Mouse (Mus musculus) forebrain, embryonic 14.5 days (tissue): ENCODE measurements around the gene Olfr384. TPM values are rescaled to one million over a fixed set of nuclear protein-coding genes. Genes with fewer than 3 reads are reported as not detected.
"Not testable (repeated sequence)": the region's sequence is repeated elsewhere in the genome, so short reads cannot be mapped to it uniquely, and the experiment has no call there.

Experiments used
- ATAC-seq: fragments of 200-750 bp; cut with Nextera tagmentation; 2 replicates; pipeline ENCODE4 v1.8.0; 2017; ENCODE audit warnings: mild to moderate bottlenecking, moderate library complexity
- DNase-seq: peaks from one replicate; pipeline ENCODE4 v3.0.0-alpha.2; 2015; ENCODE audit warnings: low spot score
- H3K27ac ChIP-seq: fragments of 300-500 bp; sonication (generic); 2 replicates; pipeline ENCODE4 v1.5.1; 2014; ENCODE audit warnings: low read depth, mild to moderate bottlenecking, control low read depth, low read length, moderate library complexity
- H3K27me3 ChIP-seq: fragments of 300-500 bp; sonication (generic); replicated peaks from 2 replicates; pipeline ENCODE4 v1.6.1; 2014; ENCODE audit warnings: low read length, control low read depth, mixed read lengths; ENCODE audit not compliant: control insufficient read depth, insufficient read depth
- H3K36me3 ChIP-seq: fragments of 300-500 bp; sonication (generic); 2 replicates; pipeline ENCODE4 v1.6.1; 2014; ENCODE audit warnings: low read length, control low read depth; ENCODE audit not compliant: control insufficient read depth, insufficient read depth
- H3K4me1 ChIP-seq: fragments of 300-500 bp; sonication (generic); 2 replicates; pipeline ENCODE4 v1.6.1; 2014; ENCODE audit warnings: antibody characterized with exemption, low read length, control low read depth; ENCODE audit not compliant: control insufficient read depth, insufficient read depth
- H3K4me2 ChIP-seq: fragments of 300-500 bp; sonication (generic); 2 replicates; pipeline ENCODE4 v1.6.1; 2014; ENCODE audit warnings: mild to moderate bottlenecking, control low read depth, low read length
- H3K4me3 ChIP-seq: fragments of 300-500 bp; sonication (generic); 2 replicates; pipeline ENCODE4 v1.5.1; 2014; ENCODE audit warnings: low read depth, low read length, control low read depth
- H3K9ac ChIP-seq: fragments of 300-500 bp; sonication (generic); 2 replicates; pipeline ENCODE4 v1.6.1; 2014; ENCODE audit warnings: mild to moderate bottlenecking, low read length, control low read depth, moderate library complexity
- H3K9me3 ChIP-seq: fragments of 300-500 bp; sonication (generic); replicated peaks from 2 replicates; pipeline ENCODE4 v1.6.1; 2016; ENCODE audit warnings: low read length, control low read depth, mixed read lengths; ENCODE audit not compliant: control insufficient read depth
- WGBS: fragments of 180-500 bp; shearing (Covaris S2); extraction: QIAGEN DNeasy Blood & Tissue Kit; methylation state at CpG from one replicate; pipeline ENCODE4 v1.1.7; 2014; 5-methylcytosine and 5-hydroxymethylcytosine counted together
- polyA plus RNA-seq: library from polyadenylated mRNA; unstranded; fragments of >200 nt; fragmentation: Nextera tagmentation; extraction: Ambion mirVana; gene quantifications from 2 replicates; pipeline ENCODE4 v1.2.1, GENCODE M21; 2014

The Olfr384 gene
- not detected in 2 replicates for polyA plus RNA-seq

DNA sequence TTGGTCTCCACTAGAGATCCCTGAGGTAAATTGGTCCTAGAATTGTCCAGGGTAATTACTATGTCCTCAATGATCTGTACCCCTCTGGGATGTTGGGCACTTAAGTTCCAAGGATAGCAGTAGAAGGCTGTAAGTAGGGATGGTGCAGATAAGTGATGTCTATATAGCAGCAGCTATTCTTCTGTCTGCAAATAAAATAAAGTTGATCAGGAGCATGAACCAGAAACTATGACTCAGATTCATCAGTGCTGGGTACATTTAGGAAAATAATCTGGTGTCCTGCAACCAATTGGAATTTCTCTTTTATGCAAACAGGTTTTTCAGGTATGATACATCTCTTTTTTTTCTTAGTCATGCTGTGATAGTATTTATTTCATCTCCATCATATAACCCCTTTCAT lies at the start of gene Olfr384:
Gene Olfr384, plus strand, starts transcription at position 301 of the 400 bp plus-strand sequence.
- no peaks in the 10 kb centered on the region for H3K36me3 ChIP-seq
- H3K27ac ChIP-seq = no peak within 1 kb of the TSS
- ATAC-seq (no peak), DNase-seq (no peak)
- H3K4me3 ChIP-seq = no peak within 1 kb of the TSS
- no peaks in the 10 kb centered on the region; the same call in 1 of the 2 replicates for H3K9me3 ChIP-seq
- H3K9ac ChIP-seq = no peak within 1 kb of the TSS
- no peaks in the 10 kb centered on the region for H3K4me1 ChIP-seq
- H3K4me2 ChIP-seq = no peak within 1 kb of the TSS
- H3K27me3 ChIP-seq = no peaks in the 10 kb centered on the region

GRCm38 (mm10) chr11:73579871-73580270 lies 18.5 kb upstream of the Olfr384 start:
- no peak overlapping the region for H3K4me3 ChIP-seq
- no peaks in the 10 kb centered on the region for H3K4me1 ChIP-seq
- peaks cover 5% of the 10 kb centered on the region for H3K9me3 ChIP-seq
- H3K36me3 ChIP-seq = no peaks in the 10 kb centered on the region
- no peaks in the 10 kb centered on the region for H3K27me3 ChIP-seq
- ATAC-seq (no peak), DNase-seq (no peak)
- no peak overlapping the region for H3K4me2 ChIP-seq
- H3K9ac ChIP-seq = no peak overlapping the region
- no peak overlapping the region for H3K27ac ChIP-seq

- H3K4me3 ChIP-seq, ATAC-seq, H3K4me1 ChIP-seq, H3K9ac ChIP-seq, H3K36me3 ChIP-seq, H3K27me3 ChIP-seq, H3K9me3 ChIP-seq, H3K27ac ChIP-seq, H3K4me2 ChIP-seq, DNase-seq: not testable (repeated sequence)
- WGBS = 100% methylated on average over 1 of the region's 1 CpGs
Observed at GRCm38 (mm10) chr11:73583188-73583587, 15.2 kb upstream of the Olfr384 start.

DNA sequence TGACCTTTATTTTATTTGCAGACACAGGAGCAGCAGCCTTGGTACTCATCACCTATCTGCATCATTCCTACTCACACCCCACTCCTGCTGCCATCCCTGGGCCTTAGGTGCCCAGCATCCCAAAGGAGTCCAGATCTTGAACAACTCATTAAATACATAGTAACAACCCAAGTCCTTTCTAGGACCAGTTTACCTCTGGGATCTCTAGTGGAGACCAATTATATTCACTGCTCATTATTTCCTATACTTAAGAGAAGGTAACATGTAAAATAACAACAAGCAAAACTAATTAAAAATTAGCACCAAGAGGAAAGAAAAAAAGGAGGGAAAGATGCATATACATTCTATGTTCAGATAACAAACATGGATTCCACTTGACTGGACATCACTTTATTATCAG lies 5.5 kb upstream of the Olfr384 start, which contains the start of gene Olfr385:
Gene Olfr385, minus strand, starts transcription at position 101 of the 400 bp plus-strand sequence.
- Histone ChIP-seq H3K9ac (no peak within 1 kb of the TSS), H3K9me3 (peaks cover 4% of the 10 kb centered on the region; the same call in 1 of the 2 replicates), H3K27me3 (no peaks in the 10 kb centered on the region), H3K4me3 (no peak within 1 kb of the TSS), H3K4me1 (no peaks in the 10 kb centered on the region), H3K36me3 (no peaks in the 10 kb centered on the region), H3K4me2 (no peak within 1 kb of the TSS), H3K27ac (no peak within 1 kb of the TSS)
- DNase-seq (no peak), ATAC-seq (no peak)

Other genes with a start within 250 kb of the Olfr384 start
- not detected in 2 replicates for gene Olfr20, start 247.8 kb upstream of the Olfr384 start, polyA plus RNA-seq
- not detected in 2 replicates for gene Olfr376, start 227.3 kb upstream of the Olfr384 start, polyA plus RNA-seq
- gene Olfr1, start 199.0 kb upstream of the Olfr384 start, polyA plus RNA-seq = not detected in 2 replicates
- not detected in 2 replicates for gene Olfr378, start 170.1 kb upstream of the Olfr384 start, polyA plus RNA-seq
- not detected in 2 replicates for gene Olfr380, start 141.1 kb upstream of the Olfr384 start, polyA plus RNA-seq
- not detected in 2 replicates for gene Olfr381, start 107.0 kb upstream of the Olfr384 start, polyA plus RNA-seq
- gene Olfr382, start 81.4 kb upstream of the Olfr384 start, polyA plus RNA-seq = not detected in 2 replicates
- gene Olfr385, start 5.6 kb upstream of the Olfr384 start, polyA plus RNA-seq = not detected in 2 replicates
- not detected in 2 replicates for gene Zfp735, start 90.2 kb downstream of the Olfr384 start, polyA plus RNA-seq
- not detected in 2 replicates for gene Olfr389, start 182.1 kb downstream of the Olfr384 start, polyA plus RNA-seq
- gene Olfr390, start 184.4 kb downstream of the Olfr384 start, polyA plus RNA-seq = not detected in 2 replicates
- not detected in 2 replicates for gene Olfr391-ps, start 204.5 kb downstream of the Olfr384 start, polyA plus RNA-seq
- gene Olfr392, start 218.5 kb downstream of the Olfr384 start, polyA plus RNA-seq = not detected in 2 replicates